Mouse (Mus musculus): ENCODE data around the gene Clp1.

DNA sequence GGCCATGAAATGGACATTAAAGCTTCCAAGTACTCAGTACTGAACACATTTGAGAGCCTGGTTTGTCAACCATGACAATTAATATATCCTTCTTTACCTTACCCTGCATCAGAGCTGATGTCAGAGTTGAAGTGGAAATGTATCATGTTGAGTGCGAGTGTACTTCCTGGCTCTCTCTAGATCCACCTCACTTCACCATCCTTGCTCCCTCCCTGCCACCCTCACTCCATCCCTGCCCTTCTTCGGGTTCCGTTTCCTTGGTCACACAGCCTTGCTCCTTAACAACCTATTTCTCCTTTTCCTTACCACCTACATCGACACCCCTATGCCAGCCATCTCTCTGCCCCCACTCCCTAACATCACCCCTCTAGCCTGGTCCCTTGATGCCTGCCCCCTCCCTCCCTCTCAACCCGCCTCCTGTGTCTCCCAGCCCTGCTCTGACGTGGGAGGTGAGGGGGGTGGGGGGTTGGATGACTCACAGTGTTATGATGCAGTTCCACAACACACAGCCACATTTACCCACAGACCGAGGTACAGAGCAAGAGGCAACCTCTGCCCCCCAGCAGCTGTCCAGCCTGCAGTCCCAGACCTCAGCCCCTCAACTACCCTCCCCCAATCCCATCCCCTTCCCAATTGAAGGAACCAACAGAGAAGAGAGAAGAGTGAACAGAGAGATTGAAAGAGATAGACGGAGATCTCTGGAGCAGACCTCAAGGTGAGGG is 6.6 kb upstream of the Clp1 start, which contains the start of gene Ypel4:
- TF ChIP-seq POLR2A (IDR thresholded peaks at IDR 0.05; ENCODE audit: borderline replicate concordance, extremely low read depth, insufficient read depth, insufficient read length, poor library complexity, severe bottlenecking) (no peak), CTCF (IDR thresholded peaks at IDR 0.05; ENCODE audit: borderline replicate concordance, extremely low read depth, insufficient read depth, insufficient read length) (no peak)

Data from brain, embryonic 14.5 days (tissue).